Mouse (Mus musculus): ENCODE data around the gene Cc2d2a.

The Cc2d2a gene

GRCm38 (mm10) chr5:43661997-43662961 lies at the start of gene Cc2d2a:
Gene Cc2d2a, plus strand, starts transcription at chr5:43662346.
- DNase-seq (ENCODE audit: low spot score): peak; percentile 27

GRCm38 (mm10) chr5:43621575-43622299 lies 40.4 kb upstream of the Cc2d2a start:
- DNase-seq (ENCODE audit: low spot score): no peak

- no peak for DNase-seq (ENCODE audit: low spot score)
These were observed 36.7 kb upstream of the Cc2d2a start for GRCm38 (mm10) chr5:43625407-43625806.

- DNase-seq (ENCODE audit: low spot score): no peak
These were observed 28.0 kb upstream of the Cc2d2a start for GRCm38 (mm10) chr5:43634071-43634601.

- no peak for DNase-seq (ENCODE audit: low spot score)
These were observed 27.5 kb upstream of the Cc2d2a start for GRCm38 (mm10) chr5:43634602-43635081.

- no peak for DNase-seq (ENCODE audit: low spot score)
These were observed 17.1 kb upstream of the Cc2d2a start for GRCm38 (mm10) chr5:43645020-43645419.

- DNase-seq (ENCODE audit: low spot score): no peak
These were observed 14.9 kb upstream of the Cc2d2a start for GRCm38 (mm10) chr5:43647098-43647774.

- no peak for DNase-seq (ENCODE audit: low spot score)
These were observed 648 bp upstream of the Cc2d2a start for GRCm38 (mm10) chr5:43661498-43661897.

- DNase-seq (ENCODE audit: low spot score): no peak
These were observed 1.4 kb downstream of the Cc2d2a start for GRCm38 (mm10) chr5:43663531-43663930.

GRCm38 (mm10) chr5:43665144-43665543 lies 3.0 kb downstream of the Cc2d2a start:
- no peak for DNase-seq (ENCODE audit: low spot score)

GRCm38 (mm10) chr5:43669118-43669645 lies 7.0 kb downstream of the Cc2d2a start:
- DNase-seq (ENCODE audit: low spot score): no peak

- DNase-seq (ENCODE audit: low spot score): peak; percentile 66
These were observed 10.2 kb downstream of the Cc2d2a start for GRCm38 (mm10) chr5:43672177-43672911.

GRCm38 (mm10) chr5:43673083-43673482 lies 10.9 kb downstream of the Cc2d2a start:
- no peak for DNase-seq (ENCODE audit: low spot score)

- DNase-seq (ENCODE audit: low spot score): no peak
These were observed 23.3 kb downstream of the Cc2d2a start for GRCm38 (mm10) chr5:43685466-43685865.

GRCm38 (mm10) chr5:43692489-43692888 lies 30.3 kb downstream of the Cc2d2a start:
- no peak for DNase-seq (ENCODE audit: low spot score)

GRCm38 (mm10) chr5:43697133-43697532 lies 35.0 kb downstream of the Cc2d2a start:
- no peak for DNase-seq (ENCODE audit: low spot score)

GRCm38 (mm10) chr5:43699240-43699639 lies 37.1 kb downstream of the Cc2d2a start:
- DNase-seq (ENCODE audit: low spot score): no peak

- DNase-seq (ENCODE audit: low spot score): no peak
These were observed 59.6 kb downstream of the Cc2d2a start for GRCm38 (mm10) chr5:43721538-43722451.

GRCm38 (mm10) chr5:43722452-43722783 lies 60.3 kb downstream of the Cc2d2a start:
- no peak for DNase-seq (ENCODE audit: low spot score)

GRCm38 (mm10) chr5:43723830-43724229 lies 61.7 kb downstream of the Cc2d2a start:
- no peak for DNase-seq (ENCODE audit: low spot score)
